Mouse (Mus musculus) spleen, adult 18-20 months (tissue): ENCODE measurements at regions not wholly inside any gene's neighbourhood (a gene's known extent, or its start where the extent isn't known, plus 50 kb on each side); places are given as distances from the start of the nearest gene placed in this dataset.

Source experiments
- DNase-seq, 2 experiments: peaks; one replicate each; pipeline ENCODE4 v3.0.0; 2022; ENCODE audit warnings: mixed read lengths in 2 of 2

DNA sequence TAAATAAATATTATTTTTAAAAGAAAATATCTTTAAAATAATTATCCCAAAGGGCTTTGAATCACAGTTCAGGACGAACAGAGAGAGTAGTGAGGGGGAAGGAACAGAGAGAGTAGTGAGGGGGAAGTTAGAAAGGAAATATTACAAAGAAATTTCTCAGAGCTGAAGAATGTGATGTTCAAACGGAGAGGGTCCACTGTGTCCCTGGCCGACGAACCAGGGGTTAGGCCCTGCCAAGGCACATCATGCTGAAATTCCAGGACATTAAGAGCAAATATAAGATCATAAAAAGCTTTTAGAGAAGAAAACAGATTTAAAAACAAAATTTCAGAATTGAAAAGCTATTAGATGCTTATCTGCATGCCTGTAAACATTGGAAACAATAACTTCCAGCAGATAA, 61.6 kb downstream of the Skor1 start:
- DNase-seq = no peak

- DNase-seq = no peak
Measured at GRCm38 (mm10) chr9:63086671-63087070, 62.1 kb downstream of the Skor1 start.

- no peak for DNase-seq
Measured at GRCm38 (mm10) chr9:63082830-63083229, 65.9 kb downstream of the Skor1 start.

- no peak for DNase-seq
Measured at GRCm38 (mm10) chr9:63082311-63082710, 66.5 kb downstream of the Skor1 start.

- no peak for DNase-seq
Measured at GRCm38 (mm10) chr9:63080406-63080805, 68.4 kb downstream of the Skor1 start.

DNA sequence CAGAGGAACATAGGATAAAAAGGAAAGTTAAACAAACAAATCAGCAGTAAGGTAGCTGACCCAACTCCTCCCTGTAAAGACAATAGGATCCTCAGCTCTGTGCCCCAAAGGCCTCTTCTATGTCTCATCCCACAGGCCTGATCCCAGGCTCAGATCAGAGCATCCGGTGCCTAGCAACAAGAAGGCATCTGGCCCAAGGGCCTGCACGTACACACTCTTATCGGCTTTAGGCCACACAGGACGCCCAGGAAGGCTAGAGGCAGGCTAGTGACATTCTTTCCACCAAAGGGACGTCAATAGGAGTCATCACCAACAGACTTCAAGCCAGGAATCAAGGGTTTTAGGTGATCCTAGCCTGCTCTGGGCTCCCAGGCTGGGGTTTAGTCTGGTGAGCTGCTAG, 73.5 kb downstream of the Skor1 start:
- DNase-seq = no peak

DNA sequence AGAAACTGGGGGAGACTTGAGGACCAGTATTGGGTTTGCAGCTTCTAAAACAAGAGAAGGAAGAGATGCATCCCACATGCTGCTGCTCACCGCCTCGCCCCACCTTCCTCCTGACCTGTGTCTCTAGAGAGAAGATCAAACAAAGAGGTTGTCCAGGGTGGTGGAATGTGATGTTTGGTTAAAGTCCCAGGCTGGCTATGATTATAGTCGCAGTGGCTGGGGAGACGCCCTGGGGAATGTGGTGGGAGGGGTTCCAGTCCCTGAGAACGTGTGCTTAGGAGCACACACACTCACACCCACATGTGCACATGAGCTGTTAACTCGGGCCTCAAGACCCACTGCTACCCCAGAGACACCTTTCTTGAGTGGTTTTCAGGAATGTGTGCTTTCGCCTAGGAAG, 74.0 kb downstream of the Skor1 start:
- no peak for DNase-seq

DNA sequence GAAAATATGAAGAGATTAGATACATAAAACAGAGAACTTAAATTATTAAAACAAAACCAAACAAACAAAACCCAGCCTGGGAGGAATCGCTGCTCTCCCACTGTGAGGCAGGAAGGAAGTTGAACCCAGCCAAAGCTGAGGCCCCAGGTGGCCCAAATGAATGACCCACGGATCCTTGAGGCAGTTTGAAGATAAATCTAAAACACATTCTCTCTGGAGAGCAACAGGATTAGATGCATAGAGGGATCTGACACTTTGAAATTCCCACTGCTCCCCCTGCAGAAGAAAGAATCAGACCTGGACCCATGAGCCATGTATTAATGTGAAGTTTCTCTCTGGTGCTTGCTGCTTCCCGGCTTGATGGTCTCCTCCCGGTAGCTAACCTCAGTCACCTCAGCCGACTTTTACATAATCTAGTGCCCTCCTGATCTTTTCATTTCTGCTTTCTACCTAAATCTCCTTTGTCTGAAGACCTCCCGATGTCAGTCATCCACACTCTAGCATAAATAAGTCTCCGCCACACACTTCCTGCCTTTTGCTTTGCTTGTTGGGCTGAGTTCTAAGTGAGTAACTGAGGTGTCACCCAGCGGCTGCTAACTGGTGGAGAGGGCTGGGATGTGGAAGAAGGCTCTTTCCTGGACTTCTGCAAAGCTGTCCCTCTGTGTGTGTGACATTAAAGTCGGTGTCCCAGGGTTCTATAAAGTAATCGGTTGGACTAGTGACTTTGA, 74.6 kb downstream of the Skor1 start:
- DNase-seq = no peak

- DNase-seq = no peak
Measured at GRCm38 (mm10) chr9:63071032-63071431, 77.7 kb downstream of the Skor1 start.

DNA sequence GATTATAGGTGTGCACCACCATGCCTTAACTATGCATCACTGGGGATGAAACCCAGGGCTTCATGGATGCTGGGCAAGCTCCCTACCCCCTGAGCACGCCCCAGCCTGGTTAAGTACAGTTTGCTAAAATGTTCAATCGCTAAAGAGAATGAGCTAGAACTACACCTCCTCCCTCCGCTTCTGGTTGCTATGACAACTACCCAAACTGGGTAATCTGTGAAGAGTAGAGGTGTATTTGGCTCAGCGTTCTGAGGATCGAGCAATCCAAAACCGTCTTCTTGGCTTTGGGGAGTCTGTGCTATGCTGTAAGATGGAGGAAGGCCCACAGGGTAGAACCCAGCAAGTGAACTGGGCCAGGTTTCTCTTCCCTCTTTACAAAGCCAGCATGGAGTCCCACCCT, 78.8 kb downstream of the Skor1 start:
- no peak for DNase-seq

DNA sequence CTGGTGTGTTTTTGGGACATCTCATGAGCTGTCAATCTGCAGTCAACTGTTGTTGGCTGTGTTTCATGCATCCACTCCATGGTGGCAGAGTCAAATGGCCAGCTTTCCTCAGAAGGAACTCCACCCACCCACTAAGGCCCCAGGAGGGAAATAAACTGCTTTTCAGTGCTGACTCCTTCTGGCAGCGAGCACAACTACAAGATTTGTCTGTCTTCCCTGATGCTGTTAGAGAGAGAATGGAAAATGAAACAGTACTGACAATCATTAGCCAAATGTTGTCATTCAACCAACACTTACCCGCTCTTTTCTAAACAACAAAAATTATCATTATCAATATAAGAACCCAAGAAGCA, 79.3 kb upstream of the Pias1 start:
- DNase-seq = no peak

DNA sequence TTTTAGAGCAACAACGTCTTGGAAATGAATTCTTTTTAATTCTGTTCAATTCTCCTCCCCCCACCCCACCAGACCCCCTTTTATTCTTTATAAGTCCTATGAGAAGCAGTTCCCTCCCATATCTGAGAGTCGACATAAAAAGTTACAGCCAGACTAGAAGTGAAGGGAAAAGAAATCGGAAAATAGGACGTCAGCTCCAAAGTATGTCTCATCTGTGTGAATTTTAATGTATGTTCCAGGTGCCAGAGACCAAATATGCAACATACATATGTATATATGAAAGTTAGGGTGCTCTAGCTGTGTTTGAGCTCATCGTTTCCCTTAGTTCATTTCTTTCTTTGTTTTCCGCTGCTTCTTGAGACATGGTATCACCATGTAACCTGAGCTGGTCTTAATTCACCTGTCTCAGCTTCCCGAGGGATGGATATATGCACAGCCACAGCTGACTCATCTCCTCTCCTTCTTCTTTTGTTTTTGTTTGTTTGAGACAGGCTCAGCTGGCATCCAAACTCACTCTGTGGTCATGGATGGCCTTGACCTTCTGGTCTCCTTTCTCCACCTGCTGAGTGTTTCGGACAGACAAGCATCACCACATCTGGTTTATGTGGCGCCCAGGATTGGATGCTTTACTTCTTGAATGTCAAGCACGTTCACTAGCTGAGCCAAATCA, 78.8 kb upstream of the Pias1 start:
- DNase-seq = no peak

DNA sequence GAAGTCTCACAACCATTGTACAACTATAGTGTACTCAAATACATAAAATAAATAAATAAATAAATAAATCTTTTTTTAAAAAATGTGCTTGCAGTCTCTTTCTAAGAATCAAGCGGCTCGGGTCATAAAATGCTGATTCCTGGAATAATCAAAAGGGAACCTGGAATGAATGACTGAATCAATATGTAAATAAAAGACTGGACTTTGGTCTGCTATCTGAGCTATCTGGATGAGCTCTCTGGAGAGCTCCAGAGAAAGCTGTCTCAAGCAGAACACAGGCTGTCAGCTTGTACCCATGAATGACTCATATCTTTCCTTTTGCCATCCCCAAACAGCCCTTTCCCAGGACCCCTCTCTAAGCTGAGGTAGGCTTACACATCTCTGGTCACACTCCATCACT, 75.8 kb upstream of the Pias1 start:
- no peak for DNase-seq

GRCm38 (mm10) chr9:63060740-63061139, 73.0 kb upstream of the Pias1 start:
- DNase-seq = no peak

GRCm38 (mm10) chr9:63059234-63059842, 71.6 kb upstream of the Pias1 start:
- DNase-seq = peak in 1 of 2 experiments; percentile 7

DNA sequence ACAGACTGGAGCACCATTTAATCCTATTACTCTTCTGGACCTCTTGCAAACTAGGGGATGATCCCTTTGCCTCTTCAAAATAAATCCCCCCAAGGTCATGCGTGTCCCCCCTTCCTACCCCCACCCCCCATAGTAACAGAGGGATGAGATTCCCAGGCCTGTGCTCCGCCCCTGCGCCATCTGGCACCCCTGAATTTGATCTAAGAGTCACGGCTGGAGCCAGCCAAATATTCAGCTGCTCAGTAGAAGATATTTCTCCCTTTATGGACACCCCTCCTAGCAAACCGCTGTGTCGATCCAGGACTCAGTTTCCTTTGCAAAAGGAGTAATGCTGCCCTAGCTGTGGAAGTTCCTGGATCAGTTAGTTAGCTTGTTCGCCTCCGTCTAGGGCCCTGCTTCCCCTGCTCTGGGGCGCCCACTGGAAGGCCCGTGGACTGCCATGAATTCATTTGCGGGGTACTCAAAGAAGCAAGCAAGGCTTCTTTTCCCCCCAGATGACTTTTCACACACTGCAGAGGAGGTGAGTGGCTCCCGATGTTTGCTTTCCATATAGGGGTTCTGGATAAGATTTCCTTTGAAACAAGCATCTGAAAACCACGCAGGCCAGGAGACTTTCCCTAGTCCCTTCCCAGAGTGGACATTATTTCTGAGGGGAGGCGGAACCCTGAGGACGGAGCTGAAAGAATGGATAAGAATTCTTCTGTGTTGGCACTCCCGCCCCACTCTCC, 70.9 kb upstream of the Pias1 start:
- no peak for DNase-seq

- DNase-seq = no peak
Measured at GRCm38 (mm10) chr9:63056695-63057349, 69.1 kb upstream of the Pias1 start.

GRCm38 (mm10) chr9:63052181-63052580, 64.5 kb upstream of the Pias1 start:
- no peak for DNase-seq

- DNase-seq = no peak
Measured at GRCm38 (mm10) chr9:63051631-63052030, 63.9 kb upstream of the Pias1 start.

GRCm38 (mm10) chr9:63049290-63049689, 61.6 kb upstream of the Pias1 start:
- DNase-seq = no peak

- DNase-seq = no peak
Measured at GRCm38 (mm10) chr9:63046981-63047380, 59.3 kb upstream of the Pias1 start.

DNA sequence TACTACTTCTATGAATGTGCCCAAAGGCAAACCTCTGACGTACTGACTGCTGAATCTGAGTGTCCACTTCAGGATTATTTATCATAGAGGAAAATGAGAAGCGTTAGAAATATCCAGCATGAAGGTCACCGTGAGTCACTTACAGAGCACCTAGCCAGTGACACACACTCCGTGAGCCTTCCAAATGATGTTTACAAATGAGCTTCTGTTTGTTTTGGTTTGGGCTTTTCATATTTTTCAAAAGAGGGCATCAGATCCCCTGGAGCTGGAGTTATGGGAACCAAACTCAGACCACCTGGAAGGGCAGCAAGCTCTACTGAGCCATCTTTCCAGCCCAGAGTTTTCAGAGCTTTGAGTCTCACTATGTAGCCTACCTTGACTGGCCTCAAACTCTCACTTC, 57.8 kb upstream of the Pias1 start:
- DNase-seq = no peak

DNA sequence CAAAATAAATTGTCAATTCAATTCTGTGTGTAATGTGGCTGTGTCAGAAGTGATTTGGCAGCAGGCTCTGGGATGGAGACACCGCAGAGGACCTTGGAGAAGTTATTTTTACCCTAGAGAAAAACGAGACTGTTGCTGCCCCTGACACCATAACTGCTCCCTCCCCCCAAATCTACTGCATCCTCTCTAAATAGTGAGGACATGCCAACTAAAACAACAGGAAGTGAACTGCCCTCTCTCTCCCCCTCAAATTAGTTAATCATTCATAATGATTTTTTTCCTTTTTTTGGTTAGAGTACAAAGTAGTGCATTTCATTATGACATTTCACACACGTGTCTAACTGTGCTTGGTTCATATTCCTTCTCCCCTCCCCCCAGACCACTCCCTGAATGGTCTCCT, 55.6 kb upstream of the Pias1 start:
- no peak for DNase-seq
